Mouse (Mus musculus): ENCODE data around the gene Zfp672.

DNA sequence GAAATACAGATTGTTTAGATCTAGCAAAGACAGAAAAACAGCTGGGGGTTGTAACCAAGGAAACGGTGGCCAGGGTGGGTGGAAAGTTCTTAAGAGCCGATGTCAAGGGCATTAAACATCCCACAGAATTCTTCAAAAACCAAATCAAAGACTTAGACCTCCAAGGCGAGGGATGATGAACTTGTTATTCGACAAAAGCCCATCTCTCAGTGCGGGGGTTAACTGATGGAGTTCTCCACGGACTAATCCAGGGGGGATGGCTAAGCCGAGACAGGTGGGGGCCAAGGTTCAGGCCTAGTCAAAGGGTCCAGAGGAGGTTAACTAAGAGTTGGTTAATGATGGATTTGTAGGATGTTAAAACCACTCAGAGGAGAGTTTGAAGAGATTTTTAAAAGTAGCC lies 26.5 kb downstream of the Zfp672 start:
- no peak for TF ChIP-seq CTCF (IDR thresholded peaks at IDR 0.05; ENCODE audit: insufficient read depth, low read length)
- TF ChIP-seq POLR2A (IDR thresholded peaks at IDR 0.05; ENCODE audit: borderline replicate concordance, extremely low read depth, low read depth, low read length): no peak
